30 mouse cellular contexts compared by ENCODE assay signal in genomic region chr2:128377176-128377575, GRCm38 (mm10).
DNase-seq lines count a peak whose midpoint lies in the region; ATAC-seq and TF ChIP-seq lines count a peak whose summit lies in the region.
"Had no signal": no experiment of that assay in that cellular context is flagged by ENCODE, and none has a peak within 500 bp of the region (broad histone marks: within the 10 kb centered on the region; RNA-seq: fewer than 3 reads in every experiment).

No protein-coding gene starts in this region.

- no peak overlapping the region for H3K4me3 ChIP-seq in lung, embryonic 15.5 days
- no peak overlapping the region for H3K4me3 ChIP-seq in ES-Bruce4 (ENCODE audit: low read depth, low read length)
- no peak overlapping the region for H3K4me3 ChIP-seq in intestine, postnatal 0 days (ENCODE audit: low read depth, low read length)
- no peak overlapping the region for H3K4me3 ChIP-seq in thymus, adult 2 months (ENCODE audit: control insufficient read depth, insufficient read depth, low read length)
- H3K4me3 ChIP-seq in forebrain, embryonic 15.5 days: no peak overlapping the region
- H3K4me3 ChIP-seq: embryonic facial prominence, embryonic 15.5 days; forebrain, embryonic 13.5 days; heart, adult 2 months; heart, embryonic 13.5 days; liver, embryonic 13.5 days; megakaryocyte, embryonic 14.5 days; midbrain, embryonic 13.5 days; neural tube, embryonic 15.5 days had no signal

- no peak overlapping the region for H3K9ac ChIP-seq in lung, embryonic 15.5 days
- no peak overlapping the region for H3K9ac ChIP-seq in ES-Bruce4 (ENCODE audit: low read depth, poor library complexity, severe bottlenecking)
- no peak overlapping the region for H3K9ac ChIP-seq in intestine, postnatal 0 days (ENCODE audit: low read depth, low read length)
- H3K9ac ChIP-seq in forebrain, embryonic 15.5 days (replicated peaks): no peak overlapping the region
- H3K9ac ChIP-seq: embryonic facial prominence, embryonic 15.5 days; forebrain, embryonic 13.5 days; heart, embryonic 13.5 days; liver, embryonic 13.5 days; midbrain, embryonic 13.5 days; neural tube, embryonic 15.5 days had no signal

- TF ChIP-seq POLR2A in ES-Bruce4 (IDR thresholded peaks at IDR 0.05; ENCODE audit: insufficient read depth, low read length): no peak
- no peak for TF ChIP-seq POLR2A in thymus, adult 2 months (IDR thresholded peaks at IDR 0.05; ENCODE audit: control insufficient read depth, extremely low read depth, insufficient read depth, low read length, poor library complexity)

- no peak for DNase-seq in lung, postnatal 36 days
- peak; percentile 40 for DNase-seq in CD4-positive helper T cell, adult 2 months (ENCODE audit: low read depth, low spot score)
- no peak for DNase-seq in thymus, adult 2 months
- no peak for DNase-seq in left cerebral cortex, adult 9 months (ENCODE audit: low spot score in 2 of 2)
- DNase-seq: adrenal gland, adult 8-10 months; cerebellum, adult 2 months; cerebellum, postnatal 14 days; gastrocnemius, adult 2 months; gastrocnemius, postnatal 36 days; heart, adult 2 months; heart, postnatal 10 days; kidney, adult 9 months; kidney, postnatal 14 days; liver, embryonic 13.5 days; lung, adult 2 months; retina, postnatal 1 day; right cerebral cortex, postnatal 25 days; thymus, postnatal 14 days had no signal

- H3K9me3 ChIP-seq in lung, embryonic 15.5 days: no peaks in the 10 kb centered on the region
- no peaks in the 10 kb centered on the region for H3K9me3 ChIP-seq in ES-Bruce4 (replicated peaks; ENCODE audit: control insufficient read depth, insufficient read depth, low read length, poor library complexity, severe bottlenecking)
- H3K9me3 ChIP-seq in intestine, postnatal 0 days (ENCODE audit: control insufficient read depth): no peaks in the 10 kb centered on the region
- H3K9me3 ChIP-seq in forebrain, embryonic 15.5 days: no peaks in the 10 kb centered on the region
- H3K9me3 ChIP-seq: embryonic facial prominence, embryonic 15.5 days; forebrain, embryonic 13.5 days; G1E; heart, embryonic 13.5 days; liver, embryonic 13.5 days; megakaryocyte, embryonic 14.5 days; midbrain, embryonic 13.5 days; neural tube, embryonic 15.5 days had no signal

- TF ChIP-seq EP300 in ES-Bruce4 (IDR thresholded peaks at IDR 0.05; ENCODE audit: insufficient read depth, low read depth, low read length): 0 out of 2 replicates have a peak, but pooled peaks have one; percentile 45

- 55% methylated on average over 6 of the region's 6 CpGs for WGBS in lung, embryonic 15.5 days
- 56% methylated on average over 6 of the region's 6 CpGs for WGBS in intestine, postnatal 0 days
- 89% methylated on average over 6 of the region's 6 CpGs for WGBS in thymus, adult 2 months
- WGBS in forebrain, embryonic 15.5 days: 77% methylated on average over 6 of the region's 6 CpGs

- peak overlapping the region; percentile 56; the same call in 1 of the 2 replicates for H3K27ac ChIP-seq in lung, embryonic 15.5 days
- no peak overlapping the region for H3K27ac ChIP-seq in ES-Bruce4 (ENCODE audit: insufficient read depth, low read length)
- H3K27ac ChIP-seq in intestine, postnatal 0 days (ENCODE audit: low read depth, low read length): no peak overlapping the region
- H3K27ac ChIP-seq in thymus, adult 2 months (ENCODE audit: control insufficient read depth, insufficient read depth, low read length): no peak overlapping the region
- H3K27ac ChIP-seq in forebrain, embryonic 15.5 days (replicated peaks): no peak overlapping the region
- H3K27ac ChIP-seq: embryonic facial prominence, embryonic 15.5 days; forebrain, embryonic 13.5 days; gastrocnemius, adult 2 months; heart, adult 2 months; heart, embryonic 13.5 days; liver, embryonic 13.5 days; midbrain, embryonic 13.5 days; neural tube, embryonic 15.5 days had no signal

- peaks cover 20% of the 10 kb centered on the region for H3K4me1 ChIP-seq in lung, embryonic 15.5 days
- H3K4me1 ChIP-seq in ES-Bruce4 (ENCODE audit: control insufficient read depth, insufficient read depth, low read length): peaks cover 7% of the 10 kb centered on the region
- no peaks in the 10 kb centered on the region for H3K4me1 ChIP-seq in intestine, postnatal 0 days (replicated peaks; ENCODE audit: control insufficient read depth, insufficient read depth, low read length)
- H3K4me1 ChIP-seq in thymus, adult 2 months (replicated peaks; ENCODE audit: control insufficient read depth, insufficient read depth, low read length): peaks cover 6% of the 10 kb centered on the region; the same call in 1 of the 2 replicates
- H3K4me1 ChIP-seq in forebrain, embryonic 15.5 days: peaks cover 18% of the 10 kb centered on the region

- no peak for TF ChIP-seq CTCF in ES-Bruce4 (IDR thresholded peaks at IDR 0.05; ENCODE audit: low read depth, low read length)
- TF ChIP-seq CTCF in intestine, postnatal 0 days (IDR thresholded peaks at IDR 0.05; ENCODE audit: low read depth): no peak
- no peak for TF ChIP-seq CTCF in thymus, adult 2 months (IDR thresholded peaks at IDR 0.05; ENCODE audit: borderline replicate concordance, control insufficient read depth, extremely low read depth, insufficient read depth, low read length, poor library complexity)

- H3K27me3 ChIP-seq in lung, embryonic 15.5 days: no peaks in the 10 kb centered on the region
- H3K27me3 ChIP-seq in ES-Bruce4 (ENCODE audit: control insufficient read depth, insufficient read depth, low read length, poor library complexity, severe bottlenecking): no peaks in the 10 kb centered on the region
- no peaks in the 10 kb centered on the region for H3K27me3 ChIP-seq in intestine, postnatal 0 days (replicated peaks; ENCODE audit: control insufficient read depth, insufficient read depth, low read length)
- H3K27me3 ChIP-seq in thymus, adult 2 months (ENCODE audit: control insufficient read depth, insufficient read depth, low read length): no peaks in the 10 kb centered on the region
- no peaks in the 10 kb centered on the region for H3K27me3 ChIP-seq in forebrain, embryonic 15.5 days
- H3K27me3 ChIP-seq: embryonic facial prominence, embryonic 15.5 days; forebrain, embryonic 13.5 days; heart, embryonic 13.5 days; liver, embryonic 13.5 days; megakaryocyte, embryonic 14.5 days; neural tube, embryonic 15.5 days had no signal

- H3K36me3 ChIP-seq in lung, embryonic 15.5 days: no peaks in the 10 kb centered on the region
- H3K36me3 ChIP-seq in ES-Bruce4 (ENCODE audit: control insufficient read depth, insufficient read depth, low read length, poor library complexity, severe bottlenecking): no peaks in the 10 kb centered on the region
- H3K36me3 ChIP-seq in intestine, postnatal 0 days (ENCODE audit: control insufficient read depth, insufficient read depth): no peaks in the 10 kb centered on the region
- H3K36me3 ChIP-seq in thymus, adult 2 months (ENCODE audit: control insufficient read depth, insufficient read depth, low read length): no peaks in the 10 kb centered on the region
- H3K36me3 ChIP-seq in forebrain, embryonic 15.5 days: no peaks in the 10 kb centered on the region
- H3K36me3 ChIP-seq: embryonic facial prominence, embryonic 15.5 days; G1E; heart, embryonic 13.5 days; liver, embryonic 13.5 days; midbrain, embryonic 13.5 days; neural tube, embryonic 15.5 days had no signal

- no peak for ATAC-seq in lung, embryonic 15.5 days (ENCODE audit: borderline replicate concordance, extremely low read depth, low FRiP score, low TSS enrichment)
- peak; percentile 33; the same call in 1 of the 2 replicates for ATAC-seq in intestine, postnatal 0 days
- no peak for ATAC-seq in forebrain, embryonic 15.5 days (replicated peaks)
- ATAC-seq: forebrain, embryonic 13.5 days; hindbrain, embryonic 16.5 days; midbrain, embryonic 13.5 days had no signal

- H3K4me2 ChIP-seq in lung, embryonic 15.5 days: 0 out of 2 replicates have a peak overlapping the region, but pooled peaks have one; percentile 6
- peak overlapping the region; percentile 24 for H3K4me2 ChIP-seq in intestine, postnatal 0 days (replicated peaks; ENCODE audit: low read depth)
- H3K4me2 ChIP-seq in forebrain, embryonic 15.5 days (replicated peaks): no peak overlapping the region
- H3K4me2 ChIP-seq: embryonic facial prominence, embryonic 15.5 days; forebrain, embryonic 13.5 days; heart, embryonic 13.5 days; liver, embryonic 13.5 days; midbrain, embryonic 13.5 days; neural tube, embryonic 15.5 days had no signal
